Mouse (Mus musculus) brain, embryonic 14.5 days (tissue): ENCODE measurements at regions not wholly inside any gene's neighbourhood (a gene's known extent, or its start where the extent isn't known, plus 50 kb on each side); places are given as distances from the start of the nearest gene placed in this dataset.
A peak's percentile ranks its signal among the peaks of the same experiment; 100 is the strongest.

Source experiments
- DNase-seq: peaks from one replicate; pipeline ENCODE4 v3.0.0-alpha.2; 2011; ENCODE audit warnings: low read depth
- CTCF ChIP-seq: fragments of 200-500 bp; IDR thresholded peaks from 2 replicates; pipeline ENCODE4 v1.5.1; 2012; ENCODE audit warnings: inconsistent platforms, mild to moderate bottlenecking, moderate library complexity, borderline replicate concordance; ENCODE audit not compliant: insufficient read depth, insufficient read length; ENCODE audit errors: extremely low read depth
- POLR2A ChIP-seq: fragments of 200-500 bp; IDR thresholded peaks from 2 replicates; pipeline ENCODE4 v1.6.1; 2012; ENCODE audit warnings: mild to moderate bottlenecking, inconsistent platforms, borderline replicate concordance; ENCODE audit not compliant: poor library complexity, insufficient read depth, insufficient read length, severe bottlenecking; ENCODE audit errors: extremely low read depth

DNA sequence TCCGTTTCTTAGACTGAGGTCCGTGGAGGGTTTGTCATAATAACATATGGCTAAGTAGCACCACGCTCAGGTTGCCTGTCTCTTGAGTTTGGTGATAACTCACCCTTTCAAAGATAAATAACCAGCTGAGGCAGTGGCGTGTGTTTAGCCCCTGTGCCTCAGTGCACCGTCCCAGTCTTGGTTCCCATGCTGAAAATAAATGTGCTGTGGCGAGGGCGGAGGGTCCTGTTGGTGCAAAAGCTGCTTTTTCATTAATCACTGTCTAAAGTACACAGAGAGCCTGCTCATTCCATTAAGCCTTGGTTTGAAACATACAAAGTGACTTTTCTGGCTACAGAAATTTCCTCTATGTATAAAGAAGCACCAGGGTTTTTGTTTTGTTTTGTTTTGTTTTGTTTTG lies 439.8 kb upstream of the Fam84a start:
- DNase-seq: no peak
- no peak for TF ChIP-seq CTCF
- no peak for TF ChIP-seq POLR2A

DNA sequence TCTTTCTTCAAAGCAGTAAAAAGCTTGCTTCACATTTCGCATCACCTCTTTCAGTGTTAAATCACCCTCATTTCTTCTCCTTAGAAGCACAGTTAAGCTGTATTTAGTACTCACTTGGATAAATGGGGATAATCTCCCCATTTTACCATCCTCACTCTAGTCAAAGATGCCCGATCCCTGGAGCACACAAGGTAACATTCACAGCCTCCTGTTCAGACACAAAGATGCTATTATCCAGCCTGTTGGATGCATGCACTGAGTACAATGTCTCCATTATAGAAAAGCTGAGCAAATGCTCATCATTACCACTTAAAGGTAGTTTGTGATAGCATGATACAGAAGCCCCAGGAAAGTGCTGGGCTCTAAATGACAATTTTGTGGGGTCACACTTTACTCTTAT lies 422.4 kb upstream of the Fam84a start:
- no peak for TF ChIP-seq CTCF
- no peak for TF ChIP-seq POLR2A
- DNase-seq: peak; percentile 42

DNA sequence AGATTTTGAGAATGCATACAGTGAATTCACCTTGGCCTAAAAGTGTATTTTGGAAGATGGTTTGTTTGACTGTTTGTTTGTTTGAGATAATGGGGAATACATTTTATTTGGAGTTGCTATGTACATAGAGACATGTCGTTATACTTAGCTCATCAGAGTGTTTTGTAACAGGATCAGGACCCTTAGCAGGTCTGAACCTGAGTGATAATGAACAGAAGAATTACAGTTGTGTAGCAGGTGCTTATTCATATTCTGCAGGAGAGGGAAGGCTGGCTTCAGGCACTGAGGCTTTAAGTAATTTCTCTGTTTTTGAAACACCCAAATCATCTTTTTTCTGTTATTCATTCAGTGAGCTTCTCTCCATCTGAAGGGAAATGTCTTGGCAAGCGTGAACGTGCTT lies 413.1 kb upstream of the Fam84a start:
- TF ChIP-seq POLR2A: no peak
- TF ChIP-seq CTCF: no peak
- peak; percentile 52 for DNase-seq

DNA sequence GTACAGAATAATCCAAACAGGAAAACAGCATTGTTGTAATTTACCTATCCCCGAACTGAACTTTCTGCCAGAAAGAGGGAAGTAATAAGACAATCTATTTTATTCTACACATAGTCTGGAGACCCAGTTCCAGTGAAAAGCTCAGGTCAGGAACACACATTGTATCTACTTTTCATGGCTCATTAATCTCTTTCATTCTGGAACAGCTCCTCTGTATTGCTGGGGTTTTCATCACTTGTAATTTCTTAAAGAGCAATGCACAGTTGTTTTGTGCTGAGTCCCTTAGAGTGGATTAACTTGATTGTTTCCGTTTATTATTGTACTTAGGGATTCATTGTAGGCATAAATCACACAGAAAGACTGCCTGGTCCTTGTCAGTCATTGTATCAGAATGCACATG lies 400.3 kb upstream of the Fam84a start:
- TF ChIP-seq POLR2A: no peak
- TF ChIP-seq CTCF: no peak
- no peak for DNase-seq

DNA sequence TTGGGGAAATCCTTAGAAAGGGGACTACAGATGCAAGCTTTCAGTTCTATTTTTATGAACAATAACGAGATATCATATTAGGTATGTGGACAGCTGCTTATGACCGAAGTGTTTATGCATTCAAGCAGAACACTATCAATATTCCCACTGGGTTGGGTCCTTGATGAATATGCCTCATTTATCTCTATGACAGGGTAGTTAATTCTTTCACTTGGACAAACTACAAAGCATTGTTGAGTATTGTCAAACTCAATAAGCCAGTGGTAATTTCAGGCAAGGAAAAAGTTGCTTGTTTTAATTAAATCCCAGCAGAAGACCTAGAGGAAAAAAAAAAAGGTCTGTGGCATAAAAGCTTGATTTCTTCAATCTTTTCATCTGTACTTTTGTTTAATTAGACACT lies 397.4 kb upstream of the Fam84a start:
- TF ChIP-seq CTCF (no peak), POLR2A (no peak)
- no peak for DNase-seq

DNA sequence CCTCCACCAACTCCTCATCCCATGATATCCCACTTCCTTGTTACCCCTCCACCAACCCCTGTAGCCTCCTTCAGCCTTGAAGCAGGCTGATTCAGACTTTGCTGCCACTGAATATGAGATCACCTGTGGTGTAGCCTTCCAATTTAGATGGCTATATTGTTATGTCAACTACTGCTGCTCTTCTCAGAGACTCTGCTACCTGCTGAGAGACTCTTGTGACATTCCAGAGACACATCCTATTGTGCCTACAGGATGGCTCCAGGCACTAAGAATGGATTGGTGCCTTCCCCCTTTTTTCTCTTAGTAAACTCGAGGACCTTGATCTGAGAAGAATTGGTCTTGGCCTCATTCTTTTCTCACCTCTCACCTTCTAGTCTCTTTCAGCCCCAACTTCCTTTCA lies 369.9 kb upstream of the Fam84a start:
- no peak for DNase-seq

DNA sequence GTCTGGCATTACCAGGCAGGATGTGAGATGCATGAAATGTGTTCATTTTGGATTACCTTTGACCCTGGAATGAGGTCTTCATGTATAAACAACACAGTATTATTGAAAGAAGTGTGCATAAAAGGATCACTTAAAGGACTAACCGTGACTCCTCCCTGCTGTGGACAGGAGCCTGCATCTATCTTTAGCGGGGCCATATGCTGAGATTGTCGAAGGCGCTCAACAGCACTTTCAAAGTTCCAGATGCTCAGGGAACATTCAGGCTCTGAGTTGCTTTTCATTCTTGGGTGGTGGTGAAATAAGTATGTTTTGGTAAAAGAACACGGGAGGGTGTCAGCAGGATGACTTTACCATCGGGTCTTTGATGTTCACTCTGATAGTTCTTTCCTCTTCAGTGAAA lies 363.7 kb upstream of the Fam84a start:
- DNase-seq: no peak
- no peak for TF ChIP-seq POLR2A
- TF ChIP-seq CTCF: no peak

More for the DNA sequence above, 369.9 kb upstream of the Fam84a start:
- TF ChIP-seq CTCF: no peak
- TF ChIP-seq POLR2A: no peak
